Mouse (Mus musculus): Measurements from ENCODE around the gene Naa11. TPM values are rescaled to one million over a fixed set of nuclear protein-coding genes. Genes with fewer than 3 reads are reported as not detected.

Gene Naa11
- polyA plus RNA-seq, 1 experiment from 2014 or later: not detected

- no peaks in the 10 kb centered on the region for H3K9me3 ChIP-seq (ENCODE audit: control insufficient read depth, low read length)
- no peaks in the 10 kb centered on the region for H3K27me3 ChIP-seq (ENCODE audit: control insufficient read depth, insufficient read depth, low read length)
- H3K4me3 ChIP-seq (replicated peaks; ENCODE audit: low read depth, low read length): no peak overlapping the region
- ATAC-seq (ENCODE audit: low FRiP score, low TSS enrichment) (no peak), DNase-seq (no peak)
- H3K9ac ChIP-seq (replicated peaks; ENCODE audit: low read length): no peak overlapping the region
- no peak overlapping the region for H3K27ac ChIP-seq (replicated peaks; ENCODE audit: low read depth, low read length)
- H3K4me2 ChIP-seq (ENCODE audit: low read length): no peak overlapping the region
- no peaks in the 10 kb centered on the region for H3K36me3 ChIP-seq (ENCODE audit: control insufficient read depth, insufficient read depth, low read length)
- H3K4me1 ChIP-seq (ENCODE audit: control insufficient read depth, insufficient read depth, low read length): no peaks in the 10 kb centered on the region
Observed at GRCm38 (mm10) chr5:97401042-97401441, 8.9 kb upstream of the Naa11 start.

- WGBS: 94% methylated on average over 4 of the region's 4 CpGs
- Histone ChIP-seq H3K4me1 (ENCODE audit: control insufficient read depth, insufficient read depth, low read length) (no peaks in the 10 kb centered on the region), H3K9ac (replicated peaks; ENCODE audit: low read length) (no peak overlapping the region), H3K27ac (replicated peaks; ENCODE audit: low read depth, low read length) (no peak overlapping the region), H3K9me3 (ENCODE audit: control insufficient read depth, low read length) (no peaks in the 10 kb centered on the region), H3K4me2 (ENCODE audit: low read length) (no peak overlapping the region), H3K4me3 (replicated peaks; ENCODE audit: low read depth, low read length) (no peak overlapping the region), H3K27me3 (ENCODE audit: control insufficient read depth, insufficient read depth, low read length) (no peaks in the 10 kb centered on the region), H3K36me3 (ENCODE audit: control insufficient read depth, insufficient read depth, low read length) (no peaks in the 10 kb centered on the region)
- ATAC-seq (ENCODE audit: low FRiP score, low TSS enrichment): no peak
- no peak for DNase-seq
Observed at GRCm38 (mm10) chr5:97397585-97397984, 5.4 kb upstream of the Naa11 start.

- ATAC-seq (ENCODE audit: low FRiP score, low TSS enrichment) (no peak), DNase-seq (no peak)
- 88% methylated on average over 6 of the region's 6 CpGs for WGBS
- Histone ChIP-seq H3K4me2 (ENCODE audit: low read length) (no peak overlapping the region), H3K4me1 (ENCODE audit: control insufficient read depth, insufficient read depth, low read length) (no peaks in the 10 kb centered on the region), H3K27ac (replicated peaks; ENCODE audit: low read depth, low read length) (no peak overlapping the region), H3K9ac (replicated peaks; ENCODE audit: low read length) (no peak overlapping the region), H3K9me3 (ENCODE audit: control insufficient read depth, low read length) (no peaks in the 10 kb centered on the region), H3K36me3 (ENCODE audit: control insufficient read depth, insufficient read depth, low read length) (no peaks in the 10 kb centered on the region), H3K27me3 (ENCODE audit: control insufficient read depth, insufficient read depth, low read length) (no peaks in the 10 kb centered on the region), H3K4me3 (replicated peaks; ENCODE audit: low read depth, low read length) (no peak overlapping the region)
Observed at GRCm38 (mm10) chr5:97387622-97388021, 4.6 kb downstream of the Naa11 start.

- H3K4me2 ChIP-seq (ENCODE audit: low read length): no peak overlapping the region
- ATAC-seq (ENCODE audit: low FRiP score, low TSS enrichment) (no peak), DNase-seq (no peak)
- H3K9ac ChIP-seq (replicated peaks; ENCODE audit: low read length): no peak overlapping the region
- H3K36me3 ChIP-seq (ENCODE audit: control insufficient read depth, insufficient read depth, low read length): no peaks in the 10 kb centered on the region
- 77% methylated on average over 4 of the region's 4 CpGs for WGBS
- no peaks in the 10 kb centered on the region for H3K9me3 ChIP-seq (ENCODE audit: control insufficient read depth, low read length)
- no peaks in the 10 kb centered on the region for H3K4me1 ChIP-seq (ENCODE audit: control insufficient read depth, insufficient read depth, low read length)
- H3K27me3 ChIP-seq (ENCODE audit: control insufficient read depth, insufficient read depth, low read length): no peaks in the 10 kb centered on the region
- no peak overlapping the region for H3K27ac ChIP-seq (replicated peaks; ENCODE audit: low read depth, low read length)
- H3K4me3 ChIP-seq (replicated peaks; ENCODE audit: low read depth, low read length): no peak overlapping the region
Observed at GRCm38 (mm10) chr5:97384399-97384798, 7.8 kb downstream of the Naa11 start.

DNA sequence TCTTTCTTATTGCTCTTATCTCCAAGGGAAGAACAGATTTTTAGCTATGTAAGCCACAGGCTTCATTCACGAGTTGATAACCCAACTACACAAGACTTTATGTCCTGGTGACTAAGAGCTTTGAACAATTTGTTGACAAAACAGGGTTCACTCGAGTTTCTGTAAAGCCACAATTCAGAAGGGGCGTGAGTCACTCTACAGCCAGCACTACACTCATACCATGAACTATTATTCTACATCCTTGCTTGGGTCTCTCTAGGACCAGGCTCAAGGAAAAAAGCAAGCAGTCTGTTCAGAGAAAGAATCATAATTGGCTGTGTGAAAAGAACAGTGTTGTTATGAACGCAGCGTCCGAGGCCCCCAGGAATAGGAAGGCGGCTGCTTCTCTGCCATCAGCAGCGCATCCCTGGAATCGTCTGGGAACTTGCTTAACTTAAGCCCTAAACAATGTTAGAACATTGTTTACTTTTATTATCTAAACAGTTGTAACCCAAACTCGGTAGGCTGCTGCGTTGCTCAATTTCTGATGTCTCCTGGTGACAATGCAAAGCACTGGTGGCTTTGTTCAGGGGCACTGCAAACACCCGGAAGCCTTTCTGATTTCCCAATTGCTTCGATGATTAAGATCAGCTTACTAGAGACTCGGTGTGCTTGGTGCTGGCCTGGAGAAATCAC is 9.5 kb downstream of the Naa11 start:
- Histone ChIP-seq H3K9me3 (ENCODE audit: control insufficient read depth, low read length) (no peaks in the 10 kb centered on the region), H3K4me3 (replicated peaks; ENCODE audit: low read depth, low read length) (no peak overlapping the region), H3K4me2 (ENCODE audit: low read length) (no peak overlapping the region), H3K27me3 (ENCODE audit: control insufficient read depth, insufficient read depth, low read length) (no peaks in the 10 kb centered on the region), H3K27ac (replicated peaks; ENCODE audit: low read depth, low read length) (no peak overlapping the region), H3K36me3 (ENCODE audit: control insufficient read depth, insufficient read depth, low read length) (no peaks in the 10 kb centered on the region), H3K9ac (replicated peaks; ENCODE audit: low read length) (no peak overlapping the region), H3K4me1 (ENCODE audit: control insufficient read depth, insufficient read depth, low read length) (no peaks in the 10 kb centered on the region)
- WGBS: 66% methylated on average over 14 of the region's 14 CpGs
- peak; percentile 7 for DNase-seq
- no peak for ATAC-seq (ENCODE audit: low FRiP score, low TSS enrichment)

DNA sequence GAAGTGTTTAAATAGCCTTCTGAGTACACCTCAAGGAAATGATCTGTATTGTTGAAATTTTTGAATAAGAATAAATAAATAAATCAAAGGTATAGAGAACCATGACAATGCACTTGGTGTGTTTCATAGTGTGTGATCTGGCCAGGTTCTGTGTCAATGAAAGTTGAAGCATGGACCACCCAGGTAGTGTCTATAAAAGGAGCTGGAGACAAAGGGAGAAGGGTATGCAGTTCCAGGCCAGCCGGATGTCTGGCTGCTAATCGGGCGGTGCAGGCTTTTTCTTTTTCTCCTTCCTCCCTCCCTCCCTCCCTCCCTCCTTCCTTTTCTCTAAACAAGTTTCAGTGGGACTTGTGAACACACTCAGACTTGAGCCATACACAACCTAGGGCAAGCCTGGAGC is 12.2 kb downstream of the Naa11 start:
- Histone ChIP-seq H3K4me2 (ENCODE audit: low read length) (no peak overlapping the region), H3K9me3 (ENCODE audit: control insufficient read depth, low read length) (no peaks in the 10 kb centered on the region), H3K27me3 (ENCODE audit: control insufficient read depth, insufficient read depth, low read length) (no peaks in the 10 kb centered on the region)

DNA sequence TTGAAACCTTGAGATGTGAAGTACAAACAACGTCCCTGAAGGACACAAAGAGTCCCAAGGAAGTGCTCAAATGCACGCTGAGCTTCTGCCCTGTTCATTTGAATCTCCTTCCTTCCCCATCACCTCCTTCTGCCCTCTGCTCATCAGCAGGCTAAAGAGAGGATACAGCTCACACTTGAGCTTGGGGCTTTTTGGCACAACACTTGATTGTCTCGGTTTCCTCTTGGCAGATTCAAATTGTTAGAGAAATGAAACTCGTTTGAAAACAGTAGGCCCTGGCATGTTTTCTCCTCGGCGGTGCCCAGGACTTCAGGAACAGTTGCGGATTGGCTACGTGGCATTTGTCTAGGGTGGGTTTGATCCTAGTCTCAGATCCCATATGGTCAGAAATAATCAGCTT is 27.4 kb downstream of the Naa11 start:
- Histone ChIP-seq H3K27me3 (ENCODE audit: control insufficient read depth, insufficient read depth, low read length) (no peaks in the 10 kb centered on the region), H3K4me3 (replicated peaks; ENCODE audit: low read depth, low read length) (no peak overlapping the region), H3K9ac (replicated peaks; ENCODE audit: low read length) (no peak overlapping the region), H3K9me3 (ENCODE audit: control insufficient read depth, low read length) (no peaks in the 10 kb centered on the region), H3K27ac (replicated peaks; ENCODE audit: low read depth, low read length) (no peak overlapping the region), H3K36me3 (ENCODE audit: control insufficient read depth, insufficient read depth, low read length) (no peaks in the 10 kb centered on the region), H3K4me2 (ENCODE audit: low read length) (no peak overlapping the region), H3K4me1 (ENCODE audit: control insufficient read depth, insufficient read depth, low read length) (no peaks in the 10 kb centered on the region)
- DNase-seq: no peak
- no peak for ATAC-seq (ENCODE audit: low FRiP score, low TSS enrichment)
- WGBS: 83% methylated on average over 8 of the region's 8 CpGs

More for the DNA sequence above, 12.2 kb downstream of the Naa11 start:
- Histone ChIP-seq H3K4me3 (replicated peaks; ENCODE audit: low read depth, low read length) (no peak overlapping the region), H3K36me3 (ENCODE audit: control insufficient read depth, insufficient read depth, low read length) (no peaks in the 10 kb centered on the region), H3K9ac (replicated peaks; ENCODE audit: low read length) (no peak overlapping the region), H3K4me1 (ENCODE audit: control insufficient read depth, insufficient read depth, low read length) (no peaks in the 10 kb centered on the region), H3K27ac (replicated peaks; ENCODE audit: low read depth, low read length) (no peak overlapping the region)
- DNase-seq (no peak), ATAC-seq (ENCODE audit: low FRiP score, low TSS enrichment) (no peak)
- 11% methylated on average over 3 of the region's 3 CpGs for WGBS

DNA sequence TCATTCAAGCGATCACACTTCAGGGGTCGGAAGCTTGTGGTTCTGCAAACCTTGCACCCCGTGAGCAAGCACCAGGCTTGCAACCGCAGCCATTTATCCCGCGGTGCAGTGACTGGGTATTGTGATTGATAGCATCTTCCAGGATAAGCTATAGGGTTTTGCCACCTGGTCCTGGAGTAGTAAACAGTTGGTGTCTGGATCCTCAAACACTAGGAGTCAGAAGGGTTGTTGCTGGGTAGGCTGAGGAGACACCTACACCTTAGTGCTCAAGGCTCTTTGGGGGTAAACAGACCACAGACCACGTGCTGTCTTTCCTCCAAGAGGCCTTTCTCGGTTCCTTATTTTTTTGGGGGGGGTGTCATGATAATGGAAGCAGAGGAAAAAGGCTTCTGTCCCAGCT is 27.9 kb downstream of the Naa11 start:
- 71% methylated on average over 8 of the region's 8 CpGs for WGBS
- H3K27ac ChIP-seq (replicated peaks; ENCODE audit: low read depth, low read length): no peak overlapping the region
- no peaks in the 10 kb centered on the region for H3K27me3 ChIP-seq (ENCODE audit: control insufficient read depth, insufficient read depth, low read length)
- no peak for ATAC-seq (ENCODE audit: low FRiP score, low TSS enrichment)
- H3K9me3 ChIP-seq (ENCODE audit: control insufficient read depth, low read length): no peaks in the 10 kb centered on the region
- H3K36me3 ChIP-seq (ENCODE audit: control insufficient read depth, insufficient read depth, low read length): no peaks in the 10 kb centered on the region
- no peak for DNase-seq
- H3K4me2 ChIP-seq (ENCODE audit: low read length): no peak overlapping the region
- H3K4me1 ChIP-seq (ENCODE audit: control insufficient read depth, insufficient read depth, low read length): no peaks in the 10 kb centered on the region
- no peak overlapping the region for H3K4me3 ChIP-seq (replicated peaks; ENCODE audit: low read depth, low read length)
- H3K9ac ChIP-seq (replicated peaks; ENCODE audit: low read length): no peak overlapping the region

- ATAC-seq (ENCODE audit: low FRiP score, low TSS enrichment) (no peak), DNase-seq (no peak)
- no peaks in the 10 kb centered on the region for H3K4me1 ChIP-seq (ENCODE audit: control insufficient read depth, insufficient read depth, low read length)
- H3K36me3 ChIP-seq (ENCODE audit: control insufficient read depth, insufficient read depth, low read length): no peaks in the 10 kb centered on the region
- no peak overlapping the region for H3K9ac ChIP-seq (replicated peaks; ENCODE audit: low read length)
- H3K4me2 ChIP-seq (ENCODE audit: low read length): no peak overlapping the region
- WGBS: 63% methylated on average over 2 of the region's 2 CpGs
- H3K27ac ChIP-seq (replicated peaks; ENCODE audit: low read depth, low read length): no peak overlapping the region
- no peaks in the 10 kb centered on the region for H3K9me3 ChIP-seq (ENCODE audit: control insufficient read depth, low read length)
- no peaks in the 10 kb centered on the region for H3K27me3 ChIP-seq (ENCODE audit: control insufficient read depth, insufficient read depth, low read length)
- no peak overlapping the region for H3K4me3 ChIP-seq (replicated peaks; ENCODE audit: low read depth, low read length)
Observed at GRCm38 (mm10) chr5:97362539-97362938, 29.6 kb downstream of the Naa11 start.

Data from midbrain, embryonic 14.5 days (tissue).